Mouse (Mus musculus): ENCODE measurements around the gene Map3k14. TPM values are rescaled to one million over a fixed set of nuclear protein-coding genes. Genes with fewer than 3 reads are reported as not detected.

The Map3k14 gene
- 4.3 and 9.6 TPM in 2 replicates for polyA plus RNA-seq (2012; ENCODE audit: low replicate concordance)

GRCm38 (mm10) chr11:103267346-103268219 is at the start of gene Map3k14:
Gene Map3k14 (minus strand): TSS chr11:103267472.

GRCm38 (mm10) chr11:103217790-103218516 is 49.3 kb downstream of the Map3k14 start, which contains the start of gene Spata32:
Gene Spata32 (minus strand): TSS chr11:103218432.

GRCm38 (mm10) chr11:103208458-103208857 is 58.8 kb downstream of the Map3k14 start, which contains the start of gene 1700023F06Rik:
Gene 1700023F06Rik (minus strand): TSS chr11:103208558.

GRCm38 (mm10) chr11:103170494-103171285 is 96.6 kb downstream of the Map3k14 start, which contains the start of gene Fmnl1:
Gene Fmnl1 (plus strand): TSS chr11:103171107.

Other genes starting within 250 kb of the Map3k14 start
- gene Nmt1, start 239.3 kb downstream of the Map3k14 start, polyA plus RNA-seq (2012; ENCODE audit: low replicate concordance), result 2.2 and 23.9 TPM in 2 replicates
- gene Dcakd, start 239.1 kb downstream of the Map3k14 start, polyA plus RNA-seq (2012; ENCODE audit: low replicate concordance), result 34.7 and 104 TPM in 2 replicates
- gene Plcd3, start 165.8 kb downstream of the Map3k14 start, polyA plus RNA-seq (2012; ENCODE audit: low replicate concordance), result 0.51 and 0.59 TPM in 2 replicates
- 43.1 and 44.8 TPM in 2 replicates for gene Acbd4, start 165.8 kb downstream of the Map3k14 start, polyA plus RNA-seq (2012; ENCODE audit: low replicate concordance)
- gene Hexim1, start 151.2 kb downstream of the Map3k14 start, polyA plus RNA-seq (2012; ENCODE audit: low replicate concordance), result 10.6 and 12.4 TPM in 2 replicates
- 6.5 and 8.1 TPM in 2 replicates for gene Hexim2, start 135.0 kb downstream of the Map3k14 start, polyA plus RNA-seq (2012; ENCODE audit: low replicate concordance)
- gene Fmnl1, start 96.4 kb downstream of the Map3k14 start, polyA plus RNA-seq (2012; ENCODE audit: low replicate concordance), result 32.9 and 73.9 TPM in 2 replicates
- gene 1700023F06Rik, start 58.9 kb downstream of the Map3k14 start, polyA plus RNA-seq (2012; ENCODE audit: low replicate concordance), result not detected in 2 replicates
- not detected in 2 replicates for gene Spata32, start 49.0 kb downstream of the Map3k14 start, polyA plus RNA-seq (2012; ENCODE audit: low replicate concordance)
- 19.4 and 73.3 TPM in 2 replicates for gene Arhgap27, start 96.2 kb upstream of the Map3k14 start, polyA plus RNA-seq (2012; ENCODE audit: low replicate concordance)
- gene Plekhm1, start 145.2 kb upstream of the Map3k14 start, polyA plus RNA-seq (2012; ENCODE audit: low replicate concordance), result 18.6 and 20.0 TPM in 2 replicates
- gene Lrrc37a, start 237.1 kb upstream of the Map3k14 start, polyA plus RNA-seq (2012; ENCODE audit: low replicate concordance), result not detected in 2 replicates